Mouse (Mus musculus): ENCODE data around the gene Ryr1. TPM values are rescaled to one million over a fixed set of nuclear protein-coding genes. Genes with fewer than 3 reads are reported as not detected.

The Ryr1 gene
- total RNA-seq (2021): 1,000 to 10,000 TPM; 1,331 to 1,686 TPM
- long read RNA-seq, experiment 1, partial matches to known transcripts: 677 of 721 reads
- long read RNA-seq, experiment 1, other reads (novel, unspliced or antisense): 44 of 721 reads
- long read RNA-seq, experiment 2, partial matches to known transcripts: 736 of 769 reads
- long read RNA-seq, experiment 2, other reads (novel, unspliced or antisense): 33 of 769 reads

DNA sequence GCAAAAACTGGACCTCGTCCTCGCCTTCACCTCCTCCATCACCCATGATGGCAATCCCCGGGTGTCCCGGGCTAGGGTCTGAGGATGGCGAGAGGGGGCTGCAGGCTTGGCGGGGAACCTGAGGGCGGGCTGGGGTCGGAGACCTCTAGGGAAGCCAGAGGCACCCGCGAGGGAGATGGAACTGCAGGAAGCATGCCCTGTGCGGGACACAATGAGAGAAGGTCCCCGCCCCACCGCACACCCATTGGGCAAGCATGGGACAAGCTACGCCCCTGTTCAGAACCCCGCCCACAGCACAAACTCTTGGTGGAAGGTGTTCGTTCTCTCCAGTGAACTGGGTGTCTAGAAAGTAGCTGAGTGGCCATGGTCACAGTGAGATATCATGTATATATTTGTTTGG lies at the start of gene Ryr1:
Gene Ryr1 (minus strand): TSS at position 210 of the 400 bp plus-strand sequence.
- DNase-seq: peak; percentile 84

- DNase-seq: no peak
Observed at GRCm38 (mm10) chr7:29172390-29173016, 47.5 kb upstream of the Ryr1 start.

DNA sequence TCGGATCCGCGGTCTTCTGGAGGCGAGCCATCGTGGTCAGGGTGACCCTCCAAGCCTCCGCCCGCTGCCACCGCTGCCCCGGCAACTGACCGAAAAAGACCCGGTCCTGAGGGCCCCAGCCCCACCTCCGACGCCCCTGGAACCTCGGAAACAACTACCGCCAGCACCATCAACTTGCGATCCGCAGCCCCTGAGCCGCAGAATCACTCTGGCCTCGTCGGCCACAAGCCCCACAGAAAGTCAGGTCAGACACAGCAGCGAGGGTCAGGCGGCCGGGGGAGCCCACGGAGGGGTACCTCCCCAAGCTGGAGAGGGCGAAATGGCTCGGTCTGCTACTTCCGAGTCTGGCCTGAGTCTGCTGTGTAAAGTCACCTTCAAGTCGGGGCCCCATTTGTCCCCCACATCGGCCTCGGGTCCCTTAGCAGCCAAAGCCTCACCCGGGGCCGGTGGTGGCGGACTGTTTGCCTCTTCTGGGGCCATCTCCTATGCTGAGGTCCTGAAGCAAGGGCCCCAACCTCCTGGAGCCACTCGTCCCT lies 46.7 kb upstream of the Ryr1 start:
- DNase-seq: no peak

DNA sequence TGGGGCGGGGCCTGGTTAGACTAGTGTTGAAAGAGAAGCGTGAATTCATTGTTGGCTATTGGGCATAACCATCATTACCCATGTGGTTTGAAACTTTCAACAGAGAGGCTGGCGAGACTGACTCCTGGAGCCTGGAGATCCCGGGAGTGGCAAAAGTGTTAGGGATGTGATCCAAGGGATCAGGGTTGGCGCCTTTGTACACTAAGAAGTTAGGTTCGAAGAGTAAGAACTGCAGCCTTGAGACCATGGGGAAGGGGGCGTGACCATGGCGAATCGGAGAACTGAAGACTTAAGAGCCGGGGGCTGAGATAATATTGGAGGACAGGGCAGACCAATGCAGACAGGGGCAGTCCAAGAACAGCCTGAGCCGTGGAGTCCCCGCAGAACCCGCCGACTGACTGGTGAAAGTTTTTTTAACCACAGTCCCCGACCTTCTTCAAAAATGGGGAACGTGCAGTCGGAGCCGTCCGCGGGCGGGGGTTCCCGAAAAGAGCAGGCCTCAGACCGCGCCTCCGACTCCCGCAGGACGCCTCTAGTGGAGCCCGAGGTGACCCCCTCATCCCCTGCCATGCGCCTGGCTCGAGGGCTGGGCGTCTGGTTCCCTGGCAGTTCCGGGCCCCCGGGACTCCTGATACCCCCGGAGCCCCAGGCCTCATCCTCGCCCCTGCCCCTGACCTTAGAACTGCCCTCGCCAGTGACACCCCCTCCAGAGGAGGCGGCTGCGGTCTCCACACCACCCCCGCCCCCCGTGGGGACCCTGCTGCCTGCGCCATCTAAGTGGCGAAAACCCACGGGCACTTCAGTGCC lies 46.0 kb upstream of the Ryr1 start:
- no peak for DNase-seq

- DNase-seq: peak; percentile 69
Observed at GRCm38 (mm10) chr7:29170066-29170754, 45.2 kb upstream of the Ryr1 start, which contains the start of the genes Ggn and Spred3. Gene Ggn (plus strand): TSS chr7:29170210. Gene Spred3 (minus strand): TSS chr7:29170411.

DNA sequence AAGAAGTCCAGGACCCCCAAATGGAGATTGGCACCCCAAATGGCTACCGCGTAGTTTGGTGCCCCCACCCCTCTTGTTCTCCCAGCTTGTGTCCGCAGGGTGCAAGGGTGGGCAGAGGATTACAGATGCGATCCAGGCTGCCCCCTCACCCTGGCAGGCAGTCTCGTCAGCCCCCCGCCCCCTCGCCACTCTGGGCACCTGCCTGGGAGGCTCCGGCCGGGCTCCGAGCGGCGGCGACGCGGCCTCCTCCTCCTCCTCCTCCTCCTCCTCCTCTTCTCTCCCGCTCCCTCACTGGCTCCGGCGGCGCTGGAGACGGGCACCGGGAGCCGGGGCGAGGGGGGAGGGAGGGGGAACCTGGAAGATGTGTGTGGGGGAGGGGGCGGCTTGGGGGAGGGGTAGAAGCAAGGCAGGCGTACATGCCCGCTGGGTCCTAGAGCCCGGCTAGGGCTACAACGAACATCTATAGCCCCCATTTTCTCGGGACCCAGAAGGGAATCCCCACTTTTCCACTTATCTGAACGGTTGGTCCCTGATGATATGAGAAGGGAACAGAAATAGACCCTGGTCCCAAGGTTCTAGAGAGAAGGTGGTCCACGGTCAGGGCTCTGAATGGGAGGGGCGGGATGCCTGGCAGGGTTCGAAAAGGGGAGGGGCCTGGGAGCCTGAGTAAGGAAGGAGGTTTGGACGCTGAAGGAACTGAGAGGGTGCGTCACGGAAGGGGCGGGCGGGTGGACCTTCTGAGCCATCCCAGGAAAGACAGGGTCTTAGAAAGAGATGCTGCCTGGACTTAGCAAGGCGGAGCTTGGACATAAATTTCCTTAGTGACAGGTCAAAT lies 44.5 kb upstream of the Ryr1 start:
- peak; percentile 82 for DNase-seq

- no peak for DNase-seq
Observed at GRCm38 (mm10) chr7:29168791-29169230, 43.8 kb upstream of the Ryr1 start.

- DNase-seq: no peak
Observed at GRCm38 (mm10) chr7:29168121-29168695, 43.2 kb upstream of the Ryr1 start.

DNA sequence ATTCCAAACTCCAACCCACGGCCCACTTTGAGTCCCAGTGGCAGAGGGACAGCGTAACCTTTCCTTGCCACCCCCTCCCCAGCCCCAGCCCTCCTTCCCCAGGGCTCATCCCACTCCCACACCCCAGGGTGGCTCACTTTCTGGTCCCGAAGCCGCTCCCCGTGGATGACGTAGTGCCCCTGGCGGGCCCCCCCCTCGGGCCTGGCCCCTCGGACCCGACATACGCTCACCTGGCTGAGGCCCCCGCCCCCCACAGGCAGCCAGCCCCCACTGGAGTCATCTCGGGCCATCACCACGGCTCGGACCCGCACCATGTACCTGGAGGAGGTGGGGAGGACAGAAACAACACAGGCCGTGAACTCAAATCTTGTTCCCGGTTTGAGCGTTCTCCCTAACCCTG lies 42.7 kb upstream of the Ryr1 start:
- no peak for DNase-seq

GRCm38 (mm10) chr7:29162750-29163525 lies 38.0 kb upstream of the Ryr1 start:
- DNase-seq: peak; percentile 55

- DNase-seq: no peak
Observed at GRCm38 (mm10) chr7:29162294-29162693, 37.3 kb upstream of the Ryr1 start.

DNA sequence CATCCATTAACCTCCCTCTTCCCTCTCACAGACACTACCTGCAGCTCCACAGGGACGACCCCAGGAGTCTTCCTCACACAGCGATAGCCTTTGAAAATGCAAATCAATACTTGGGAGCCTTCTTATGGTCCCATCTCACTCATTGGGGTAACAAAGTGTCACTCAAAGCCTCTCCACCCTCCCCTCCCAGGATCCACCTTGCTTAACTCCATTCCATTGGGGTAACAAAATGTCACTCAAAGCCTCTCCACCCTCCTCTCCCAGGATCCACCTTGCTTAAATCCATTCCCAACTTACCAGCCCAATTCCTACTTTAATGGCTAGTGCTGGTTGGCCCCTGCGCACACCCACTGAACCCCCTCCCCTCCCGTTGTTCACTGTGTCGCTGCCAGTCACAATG lies 33.3 kb upstream of the Ryr1 start:
- no peak for DNase-seq

DNA sequence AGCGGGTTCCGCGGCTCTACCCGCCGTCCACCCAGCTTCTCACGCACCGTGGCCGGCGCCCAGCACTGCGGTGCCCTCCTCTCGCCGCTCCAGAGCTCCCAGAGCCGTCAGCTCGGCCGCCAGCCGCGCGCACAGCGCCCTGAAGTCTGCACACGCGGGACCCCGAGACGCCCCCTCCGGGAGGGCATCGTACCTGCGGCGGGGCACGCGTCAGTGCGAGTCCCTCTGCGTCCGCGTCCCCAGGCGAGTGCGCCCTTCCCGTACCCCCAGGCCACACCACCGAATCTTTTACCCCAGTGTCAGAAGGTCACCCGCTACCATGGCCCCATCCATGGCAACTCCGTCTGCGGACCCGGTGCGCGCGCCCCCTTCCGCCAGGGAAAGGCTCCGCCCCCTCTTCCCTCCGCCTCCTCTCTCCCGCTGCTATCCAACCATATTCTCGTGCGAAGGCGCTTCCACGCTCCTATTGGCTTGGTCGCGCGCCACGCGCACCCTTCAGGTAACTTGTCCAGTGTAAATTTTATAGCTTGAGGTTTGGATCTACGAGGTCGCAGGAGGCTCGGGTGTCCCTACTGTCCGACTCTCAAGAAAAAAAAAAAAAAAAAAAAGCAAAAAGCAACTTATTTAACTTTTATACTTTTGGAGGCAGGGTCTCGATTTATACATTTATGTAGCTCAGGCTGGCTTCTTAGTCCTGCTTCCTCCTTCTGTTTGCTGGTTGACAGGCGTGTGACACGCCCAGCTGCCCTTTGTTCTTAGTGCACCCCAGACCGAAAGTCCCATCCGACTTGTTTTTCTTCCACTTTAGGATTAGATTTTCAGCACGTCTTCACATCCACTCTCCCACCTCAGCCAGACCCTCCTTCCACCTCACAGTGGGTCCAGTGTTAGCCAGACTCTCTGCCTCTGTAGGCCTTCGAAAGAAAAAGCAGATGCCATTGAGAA lies 31.1 kb upstream of the Ryr1 start, which contains the start of gene Fam98c:
Gene Fam98c (minus strand): TSS at position 397 of the 945 bp plus-strand sequence.
- peak; percentile 82 for DNase-seq

DNA sequence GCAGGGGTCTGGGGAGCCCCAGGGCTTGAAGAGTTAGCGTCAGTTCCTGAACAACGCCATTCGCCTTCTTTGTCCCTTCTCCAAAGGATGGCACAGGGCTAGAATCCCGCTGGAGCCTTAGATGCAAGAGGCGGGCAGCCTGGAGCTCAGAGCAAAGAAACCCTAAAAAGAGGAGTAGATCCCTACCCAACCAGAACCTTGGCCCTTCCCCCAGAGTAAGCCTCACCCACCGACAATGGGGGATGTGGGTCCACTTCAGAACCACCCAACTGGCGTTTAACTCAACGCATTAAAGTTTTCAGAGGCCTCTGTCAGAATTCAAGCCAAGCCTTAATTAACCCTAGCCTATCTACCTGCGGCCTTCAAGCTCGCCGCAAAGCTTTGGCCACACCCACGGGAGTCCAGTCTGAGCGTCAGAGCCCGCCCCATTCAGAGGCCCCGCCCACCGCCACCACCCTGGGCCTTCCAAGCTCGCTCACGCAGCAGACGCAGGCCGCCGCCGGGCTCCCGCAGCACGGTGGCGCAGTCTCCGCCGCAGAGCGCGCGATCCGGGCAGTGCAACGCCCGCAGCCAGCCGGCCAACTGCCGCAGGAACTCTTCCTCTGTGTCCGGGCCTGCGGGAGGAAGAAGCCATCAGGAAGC lies 30.3 kb upstream of the Ryr1 start:
- DNase-seq: peak; percentile 87

DNA sequence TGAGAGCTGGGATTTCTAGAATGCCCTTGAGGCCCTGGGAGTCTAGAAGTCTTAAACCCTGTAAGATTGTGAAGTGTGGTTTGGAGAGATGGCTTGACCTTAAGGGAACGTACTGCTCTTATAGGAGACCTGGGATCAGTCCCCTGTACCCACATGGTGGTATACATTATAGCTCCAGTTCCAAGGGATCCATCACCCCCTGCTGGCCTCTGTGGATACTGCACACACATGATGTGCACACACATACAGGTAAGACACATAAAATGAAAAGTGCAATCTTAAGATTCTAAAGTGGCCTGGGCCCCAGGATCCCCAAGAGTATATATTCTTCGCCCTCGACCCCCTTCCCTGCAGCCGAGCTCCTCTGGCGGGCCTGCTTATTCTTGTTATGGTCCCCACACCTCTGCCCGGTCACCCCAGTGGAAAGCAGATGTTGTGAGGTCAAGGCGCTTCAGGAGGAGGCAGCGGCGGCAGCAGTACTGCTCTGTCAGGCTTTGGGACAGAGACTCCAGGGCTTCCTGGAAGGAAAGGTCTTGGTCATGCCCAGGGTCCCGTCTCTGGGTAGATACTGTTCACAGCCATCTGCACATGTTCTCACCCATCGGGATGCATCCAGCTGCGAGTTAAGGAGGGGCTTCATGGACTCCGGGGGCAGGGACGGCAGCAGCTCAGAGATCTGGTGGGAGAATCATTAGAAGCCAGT lies 29.2 kb upstream of the Ryr1 start:
- DNase-seq: no peak

GRCm38 (mm10) chr7:29151486-29151885 lies 26.5 kb upstream of the Ryr1 start:
- no peak for DNase-seq

DNA sequence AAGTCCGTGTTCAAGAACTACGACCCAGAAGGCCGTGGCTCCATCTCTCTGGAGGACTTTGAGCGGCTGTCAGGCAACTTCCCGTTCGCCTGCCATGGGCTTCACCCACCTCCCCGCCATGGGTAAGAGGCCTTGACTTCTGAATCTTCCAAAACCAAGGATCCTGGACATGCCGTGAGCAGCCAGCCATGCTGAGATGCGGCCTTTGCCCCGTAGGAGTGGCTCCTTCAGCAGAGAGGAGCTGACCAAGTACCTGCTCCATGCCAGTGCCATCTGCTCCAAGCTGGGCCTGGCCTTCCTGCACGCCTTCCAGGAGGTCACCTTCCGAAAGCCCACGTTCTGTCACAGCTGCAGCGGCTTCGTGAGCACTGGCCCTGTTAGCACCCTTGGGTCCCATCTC lies 23.8 kb upstream of the Ryr1 start:
- DNase-seq: no peak
